Mouse (Mus musculus) kidney, adult 2 months (tissue): ENCODE results near the gene 2010300C02Rik.

Source experiments
- CTCF ChIP-seq: fragments of 200-500 bp; conservative IDR thresholded peaks from 2 replicates; pipeline ENCODE4 v1.5.1; 2011; ENCODE audit warnings: low read depth, mild to moderate bottlenecking, control low read depth, low read length, moderate library complexity, mixed read lengths; ENCODE audit not compliant: insufficient read depth, insufficient read length
- POLR2A ChIP-seq: fragments of 200-500 bp; IDR thresholded peaks from one replicate; pipeline ENCODE4 v1.6.1; 2011; ENCODE audit warnings: low read depth, low read length, control low read depth

- TF ChIP-seq POLR2A (no peak), CTCF (no peak)
These were observed 32.4 kb downstream of the 2010300C02Rik start for GRCm38 (mm10) chr1:37687515-37687914.
